Mouse (Mus musculus) G1E (cell line): ENCODE measurements around the gene Myb. TPM values are rescaled to one million over a fixed set of nuclear protein-coding genes. Genes with fewer than 3 reads are reported as not detected.
"Not testable (repeated sequence)": the region's sequence is repeated elsewhere in the genome, so short reads cannot be mapped to it uniquely, and the experiment has no call there.

Experiments used
- ATAC-seq: 2 replicates; pipeline ENCODE4 v1.8.0; 2016; ENCODE audit warnings: mild to moderate bottlenecking; ENCODE audit not compliant: insufficient number of reproducible peaks, poor library complexity, low FRiP score, severe bottlenecking; ENCODE audit errors: extremely low read depth
- DNase-seq: peaks from one replicate; pipeline ENCODE4 v3.0.0; 2012; ENCODE audit warnings: low spot score
- H3K27me3 ChIP-seq: 2 replicates; pipeline ENCODE4 v1.6.1; 2012; ENCODE audit warnings: mild to moderate bottlenecking, low read length, inconsistent platforms; ENCODE audit not compliant: insufficient read depth
- H3K36me3 ChIP-seq: replicated peaks from 2 replicates; pipeline ENCODE3; 2012; ENCODE audit warnings: mild to moderate bottlenecking, inconsistent platforms
- H3K4me1 ChIP-seq: 2 replicates; pipeline ENCODE4 v1.6.1; 2012; ENCODE audit warnings: low read depth, low read length, inconsistent platforms, mixed read lengths; ENCODE audit not compliant: insufficient read depth
- H3K4me3 ChIP-seq: 2 replicates; pipeline ENCODE4 v1.5.1; 2012; ENCODE audit warnings: low read depth, mild to moderate bottlenecking, inconsistent platforms, low read length, moderate library complexity, mixed read lengths
- H3K9me3 ChIP-seq: replicated peaks from 2 replicates; pipeline ENCODE4 v1.6.1; 2012; ENCODE audit warnings: inconsistent platforms
- CTCF ChIP-seq: IDR thresholded peaks from 2 replicates; pipeline ENCODE4 v1.5.1; 2012; ENCODE audit warnings: low read depth, low read length, inconsistent platforms, mixed read lengths
- GATA1 ChIP-seq: IDR thresholded peaks from 2 replicates; pipeline ENCODE4 v1.6.1; 2012; ENCODE audit warnings: borderline replicate concordance, low read length, inconsistent platforms, mixed read lengths
- GATA2 ChIP-seq: IDR thresholded peaks from 2 replicates; pipeline ENCODE4 v1.6.1; 2012; ENCODE audit warnings: low read depth, low read length, inconsistent platforms, borderline replicate concordance
- POLR2AphosphoS5 ChIP-seq: IDR thresholded peaks from 2 replicates; pipeline ENCODE4 v1.6.1; 2012; ENCODE audit warnings: low read depth, low read length, inconsistent platforms; ENCODE audit not compliant: insufficient replicate concordance
- TAL1 ChIP-seq: conservative IDR thresholded peaks from 2 replicates; pipeline ENCODE4 v1.6.1; 2012; ENCODE audit warnings: low read depth, low read length, inconsistent platforms, mixed read lengths
- polyA plus RNA-seq: library from polyadenylated mRNA; stranded (reverse); fragments of >175 nt; gene quantifications from 2 replicates; pipeline ENCODE4 v1.2.3, GENCODE M21; 2012
- total RNA-seq, 2 experiments: library from RNA; stranded (forward) in 1 of 2; stranded (reverse) in 1 of 2; fragments of 200-1000 nt in 1 of 2; fragments of >200 nt in 1 of 2; fragmentation: Nextera tagmentation in 1 of 2; gene quantifications; 2 replicates each; pipeline ENCODE4 v1.2.3; 2014 to 2017

Myb gene
- total and polyA plus RNA-seq, 3 experiments: 49.3 to 399 (median 268) TPM

DNA sequence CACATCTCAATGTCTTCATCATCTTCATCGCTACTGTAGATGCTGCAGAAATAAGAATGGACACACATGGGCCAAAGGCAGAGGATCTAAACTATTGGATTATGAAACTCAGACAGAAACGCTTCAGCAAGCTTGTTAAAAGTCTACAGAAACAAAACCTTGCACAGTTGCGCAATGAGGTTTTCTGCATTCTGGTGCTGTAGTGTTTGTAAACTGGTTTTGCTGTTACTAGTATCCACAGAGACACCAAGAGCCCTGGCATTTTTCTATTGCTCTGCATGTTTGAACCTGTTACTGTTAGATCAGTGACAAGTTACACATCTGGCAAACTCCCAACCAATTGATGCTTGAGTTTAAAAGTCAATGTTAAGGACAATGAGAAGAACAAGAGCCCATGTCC, 4.4 kb downstream of the Myb start:
- H3K4me1 ChIP-seq: peaks cover 59% of the 10 kb centered on the region
- DNase-seq (no peak), ATAC-seq (no peak)

GRCm38 (mm10) chr10:21154927-21155326, 5.9 kb downstream of the Myb start:
- TF ChIP-seq GATA1: no peak
- ATAC-seq (no peak), DNase-seq (no peak)
- Histone ChIP-seq H3K9me3 (no peaks in the 10 kb centered on the region), H3K4me3 (peak overlapping the region; percentile 4; the same call in 1 of the 2 replicates), H3K27me3 (no peaks in the 10 kb centered on the region), H3K4me1 (peaks cover 71% of the 10 kb centered on the region), H3K36me3 (peaks cover 82% of the 10 kb centered on the region)

More for the DNA sequence above, 4.4 kb downstream of the Myb start:
- H3K9me3 ChIP-seq: no peaks in the 10 kb centered on the region
- peaks cover 70% of the 10 kb centered on the region for H3K36me3 ChIP-seq
- peak overlapping the region; percentile 25; the same call in 1 of the 2 replicates for H3K4me3 ChIP-seq
- H3K27me3 ChIP-seq: no peaks in the 10 kb centered on the region
- no peak for TF ChIP-seq GATA2
- TF ChIP-seq GATA1: no peak
- TF ChIP-seq POLR2AphosphoS5: no peak
- TF ChIP-seq TAL1: no peak
- no peak for TF ChIP-seq CTCF

GRCm38 (mm10) chr10:21153433-21153832, 7.4 kb downstream of the Myb start:
- Histone ChIP-seq H3K4me3 (peak overlapping the region; percentile 44; the same call in 1 of the 2 replicates), H3K36me3 (peaks cover 85% of the 10 kb centered on the region), H3K4me1 (peaks cover 74% of the 10 kb centered on the region), H3K27me3 (no peaks in the 10 kb centered on the region), H3K9me3 (no peaks in the 10 kb centered on the region)
- peak; percentile 35 for DNase-seq
- TF ChIP-seq POLR2AphosphoS5 (no peak), GATA1 (no peak), GATA2 (no peak), CTCF (no peak), TAL1 (no peak)
- no peak for ATAC-seq

GRCm38 (mm10) chr10:21152812-21153211, 8.0 kb downstream of the Myb start:
- TF ChIP-seq CTCF (no peak), GATA2 (no peak), GATA1 (no peak), TAL1 (no peak), POLR2AphosphoS5 (no peak)
- ATAC-seq (no peak), DNase-seq (no peak)
- Histone ChIP-seq H3K9me3 (no peaks in the 10 kb centered on the region), H3K4me3 (no peak overlapping the region; the same call in 1 of the 2 replicates), H3K27me3 (no peaks in the 10 kb centered on the region), H3K36me3 (peaks cover 85% of the 10 kb centered on the region), H3K4me1 (peaks cover 74% of the 10 kb centered on the region)

GRCm38 (mm10) chr10:21151320-21151719, 9.5 kb downstream of the Myb start:
- H3K4me1 ChIP-seq: peaks cover 76% of the 10 kb centered on the region
- H3K4me3 ChIP-seq: no peak overlapping the region; the same call in 1 of the 2 replicates
- peak; percentile 63 for DNase-seq
- no peaks in the 10 kb centered on the region for H3K9me3 ChIP-seq
- H3K36me3 ChIP-seq: peaks cover 94% of the 10 kb centered on the region
- ATAC-seq: no peak
- H3K27me3 ChIP-seq: no peaks in the 10 kb centered on the region
- TF ChIP-seq POLR2AphosphoS5: no peak
- TF ChIP-seq GATA2: no peak
- TF ChIP-seq GATA1: no peak
- no peak for TF ChIP-seq CTCF
- TF ChIP-seq TAL1: no peak

- H3K4me3 ChIP-seq, H3K27me3 ChIP-seq, DNase-seq, H3K9me3 ChIP-seq, ATAC-seq: not testable (repeated sequence)
- TF ChIP-seq POLR2AphosphoS5: 0 out of 2 replicates have a peak, but pooled peaks have one; percentile 30
- Histone ChIP-seq H3K4me1 (peaks cover 74% of the 10 kb centered on the region), H3K36me3 (peaks cover 94% of the 10 kb centered on the region)
Measured at GRCm38 (mm10) chr10:21149945-21150344, 10.8 kb downstream of the Myb start.

DNA sequence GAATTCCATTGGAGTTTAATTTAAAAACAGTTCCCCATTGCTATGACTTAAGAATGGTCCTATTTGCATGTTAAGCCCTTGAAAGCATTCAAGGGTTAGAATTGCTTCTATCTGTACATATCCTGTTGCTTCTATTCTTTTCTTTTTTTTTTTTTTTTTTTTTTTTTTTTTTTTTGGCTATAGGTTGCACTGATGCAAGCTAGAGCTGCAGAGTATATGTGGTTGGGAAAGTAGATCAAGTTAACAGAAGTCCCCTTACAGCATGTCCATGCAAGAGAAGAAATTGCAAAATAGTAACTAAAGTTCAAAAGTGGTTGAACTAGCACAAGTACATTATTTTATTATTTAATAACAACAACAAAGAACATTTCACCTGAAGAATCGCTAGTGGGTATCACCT, 14.1 kb downstream of the Myb start:
- no peak for ATAC-seq
- peaks cover 51% of the 10 kb centered on the region for H3K4me1 ChIP-seq

More for the DNA sequence above, 14.1 kb downstream of the Myb start:
- H3K9me3 ChIP-seq: no peaks in the 10 kb centered on the region
- no peak for DNase-seq
- no peaks in the 10 kb centered on the region for H3K27me3 ChIP-seq
- no peak for TF ChIP-seq TAL1
- no peak for TF ChIP-seq CTCF
- no peak for TF ChIP-seq GATA2
- no peak for TF ChIP-seq GATA1
- TF ChIP-seq POLR2AphosphoS5: no peak
- H3K36me3 ChIP-seq: peaks cover 95% of the 10 kb centered on the region
- no peak overlapping the region for H3K4me3 ChIP-seq
